Mouse (Mus musculus) cerebellum, adult 9-10 months (tissue): ENCODE measurements around the gene Spns2.

Experiments used
- DNase-seq: peaks from one replicate; pipeline ENCODE4 v3.0.0; 2022

Gene Spns2

GRCm38 (mm10) chr11:72408451-72409170 is 81.1 kb downstream of the Spns2 start:
- no peak for DNase-seq

- no peak for DNase-seq
Observed at GRCm38 (mm10) chr11:72407574-72407973, 82.1 kb downstream of the Spns2 start.

DNA sequence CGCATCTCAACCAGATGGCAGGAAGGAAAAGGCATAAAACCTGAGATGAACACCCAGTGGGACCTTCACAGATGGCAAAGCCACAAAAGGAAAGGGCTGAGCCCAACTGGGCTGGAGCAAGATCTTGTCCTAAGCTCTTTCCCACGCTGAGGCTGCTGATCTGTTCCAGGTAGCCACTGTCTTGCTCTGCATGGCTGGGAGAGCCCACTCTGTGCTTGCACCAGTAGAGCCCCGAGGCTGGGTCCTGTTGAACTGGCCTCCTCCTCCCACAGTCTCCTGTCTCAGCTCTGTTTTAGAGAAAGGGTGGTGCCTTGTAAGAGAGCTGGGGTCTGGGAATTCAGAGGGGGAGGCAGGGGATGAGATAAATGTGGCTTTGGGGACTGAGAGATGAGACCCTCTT is 82.6 kb downstream of the Spns2 start:
- DNase-seq, result no peak

DNA sequence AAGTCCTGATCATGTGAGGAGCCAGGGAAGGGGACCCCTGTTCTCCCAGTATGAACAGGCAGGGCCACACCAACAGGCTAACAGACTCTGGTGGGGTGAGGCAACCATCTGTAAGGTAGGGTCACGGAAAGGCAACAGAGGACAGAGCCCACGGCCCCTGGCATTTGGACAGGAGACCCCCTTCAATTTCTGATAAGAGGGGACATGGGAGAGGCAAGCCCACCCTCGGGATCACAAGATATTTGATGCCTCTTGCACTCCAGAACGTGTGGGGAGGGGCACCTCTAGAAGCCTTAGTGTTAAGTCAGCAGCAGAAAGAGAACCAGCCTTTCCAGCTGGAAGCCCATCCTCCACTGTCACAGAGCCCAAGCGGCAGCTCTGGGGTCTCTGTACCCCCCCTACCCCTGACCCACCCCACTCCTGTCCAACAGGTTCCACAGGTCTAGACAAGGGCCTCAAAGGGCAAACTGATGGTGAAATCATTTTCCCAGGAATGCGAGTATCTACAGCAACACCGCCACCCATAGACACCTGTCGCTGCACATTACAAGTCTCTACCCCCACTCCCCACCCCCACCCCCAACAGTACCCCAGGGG is 83.5 kb downstream of the Spns2 start:
- no peak for DNase-seq

DNA sequence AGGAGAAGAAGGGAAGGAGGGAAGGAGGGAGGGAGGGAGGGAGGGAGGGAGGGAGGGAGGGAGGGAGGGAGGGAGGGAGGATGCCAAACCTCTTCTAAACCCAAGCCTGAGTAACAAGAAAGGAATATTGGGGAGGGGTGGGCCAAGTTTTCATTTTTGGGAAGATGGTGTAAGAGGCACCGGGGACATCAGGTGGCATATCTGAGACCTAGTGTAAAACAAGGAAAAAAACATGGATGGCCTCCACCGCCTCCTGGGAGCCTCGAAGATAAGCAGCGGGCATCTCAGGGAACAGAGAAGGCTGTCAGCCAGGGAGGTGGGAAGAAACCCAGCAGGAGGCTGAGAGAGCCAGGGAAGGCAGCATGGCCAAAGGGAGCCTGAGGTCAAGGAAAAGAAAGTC is 84.2 kb downstream of the Spns2 start:
- no peak for DNase-seq

- DNase-seq, result no peak
Observed at GRCm38 (mm10) chr11:72402969-72403368, 86.7 kb downstream of the Spns2 start.

DNA sequence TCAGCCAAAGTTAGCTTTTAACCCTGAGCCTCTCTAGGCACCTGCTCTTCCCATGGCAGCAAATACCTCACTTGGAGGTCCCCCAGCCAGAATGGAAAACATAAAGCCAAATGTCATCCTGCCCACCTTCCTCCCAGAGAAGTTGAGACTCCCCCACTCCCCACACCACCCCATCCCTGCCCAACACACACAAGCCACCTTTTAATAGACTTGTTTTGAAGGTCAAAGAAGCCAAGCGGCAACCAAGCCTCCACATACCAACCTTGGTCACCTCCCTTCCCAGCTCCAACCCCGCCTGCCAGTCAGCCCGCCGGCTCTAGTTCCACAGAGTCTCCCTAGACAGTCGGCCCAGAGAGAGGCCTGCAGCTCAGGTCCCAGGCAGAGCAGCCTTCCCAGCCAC is 87.7 kb downstream of the Spns2 start:
- DNase-seq, result no peak
